Mouse (Mus musculus) embryonic facial prominence, embryonic 10.5 days (tissue): ENCODE measurements around the gene Sdf2. TPM values are rescaled to one million over a fixed set of nuclear protein-coding genes. Genes with fewer than 3 reads are reported as not detected.
"Not testable (repeated sequence)": the region's sequence is repeated elsewhere in the genome, so short reads cannot be mapped to it uniquely, and the experiment has no call there.

ENCODE experiments used
- DNase-seq: peaks from one replicate; pipeline ENCODE4 v3.0.0-alpha.2; 2017; ENCODE audit warnings: low spot score
- H3K27ac ChIP-seq: fragments of 300-500 bp; sonication (generic); replicated peaks from 2 replicates; pipeline ENCODE4 v1.5.1; 2016; ENCODE audit warnings: mild to moderate bottlenecking
- H3K27me3 ChIP-seq: fragments of 300-500 bp; sonication (generic); replicated peaks from 2 replicates; pipeline ENCODE4 v1.6.1; 2016; ENCODE audit warnings: low read depth, mild to moderate bottlenecking; ENCODE audit not compliant: poor library complexity, severe bottlenecking
- H3K36me3 ChIP-seq: fragments of 300-500 bp; sonication (generic); replicated peaks from 2 replicates; pipeline ENCODE4 v1.6.1; 2016; ENCODE audit warnings: mild to moderate bottlenecking, moderate library complexity
- H3K4me1 ChIP-seq: fragments of 300-500 bp; sonication (generic); 2 replicates; pipeline ENCODE4 v1.6.1; 2016
- H3K4me3 ChIP-seq: fragments of 300-500 bp; sonication (generic); 2 replicates; pipeline ENCODE4 v1.5.1; 2016; ENCODE audit warnings: mild to moderate bottlenecking, moderate library complexity
- H3K9me3 ChIP-seq: fragments of 300-500 bp; sonication (generic); 2 replicates; pipeline ENCODE4 v1.6.1; 2016; ENCODE audit warnings: mild to moderate bottlenecking
- WGBS: fragments of 180-500 bp; shearing (Covaris S2); methylation state at CpG from one replicate; pipeline ENCODE4 v1.1.7; 2016; 5-methylcytosine and 5-hydroxymethylcytosine counted together
- polyA plus RNA-seq: library from polyadenylated mRNA; unstranded; fragments of >200 nt; fragmentation: Nextera tagmentation; extraction: Ambion mirVana; gene quantifications from 2 replicates; pipeline ENCODE4 v1.2.1, GENCODE M21; 2016

Sdf2 gene
- polyA plus RNA-seq, 1 experiment from 2014 or later, result 44.9 TPM

DNA sequence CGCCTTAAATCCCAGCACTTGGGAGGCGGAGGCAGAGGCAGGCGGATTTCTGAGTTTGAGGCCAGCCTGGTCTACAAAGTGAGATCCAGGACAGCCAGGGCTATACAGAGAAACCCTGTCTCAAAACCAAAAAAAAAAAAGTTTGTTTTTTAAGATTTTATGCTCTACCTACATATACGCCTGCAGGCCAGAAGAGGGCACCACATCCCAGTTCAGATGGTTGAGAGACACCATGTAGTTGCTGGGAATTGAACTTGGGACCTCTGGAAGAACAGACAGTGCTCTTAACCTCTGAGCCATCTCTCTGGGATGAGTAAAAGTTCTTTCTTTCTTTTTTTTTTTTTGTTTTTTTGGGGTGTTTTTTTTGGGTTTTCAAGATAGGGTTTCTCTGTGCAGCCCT lies 30.6 kb downstream of the Sdf2 start:
- H3K27me3 ChIP-seq, H3K9me3 ChIP-seq, H3K4me1 ChIP-seq, H3K4me3 ChIP-seq, H3K27ac ChIP-seq, DNase-seq: not testable (repeated sequence)
- peaks cover 100% of the 10 kb centered on the region for H3K36me3 ChIP-seq
- WGBS, result 91% methylated on average over 4 of the region's 4 CpGs

DNA sequence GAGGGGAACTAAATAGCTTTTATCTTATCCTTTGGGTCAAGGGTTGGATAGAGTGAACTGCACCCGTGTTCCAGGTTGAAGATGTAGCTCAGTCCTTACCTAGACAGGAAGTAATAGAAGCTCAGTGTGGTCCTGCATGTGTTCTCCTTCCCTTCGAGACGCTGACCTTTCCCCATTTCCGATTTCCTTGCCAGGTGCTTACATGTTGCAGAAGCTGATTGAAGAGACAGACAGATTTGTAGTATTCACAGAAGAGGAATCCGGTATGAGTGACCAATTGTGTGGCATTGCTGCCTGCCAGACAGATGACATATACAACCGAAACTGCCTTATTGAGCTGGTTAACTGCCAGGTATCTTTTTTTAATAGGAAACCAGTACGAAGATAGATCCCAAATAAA lies 33.3 kb downstream of the Sdf2 start:
- Histone ChIP-seq H3K27me3 (no peaks in the 10 kb centered on the region), H3K36me3 (peaks cover 100% of the 10 kb centered on the region), H3K27ac (no peak overlapping the region), H3K4me1 (no peaks in the 10 kb centered on the region), H3K4me3 (no peak overlapping the region), H3K9me3 (no peaks in the 10 kb centered on the region)
- no peak for DNase-seq
- WGBS, result 91% methylated on average over 7 of the region's 7 CpGs

DNA sequence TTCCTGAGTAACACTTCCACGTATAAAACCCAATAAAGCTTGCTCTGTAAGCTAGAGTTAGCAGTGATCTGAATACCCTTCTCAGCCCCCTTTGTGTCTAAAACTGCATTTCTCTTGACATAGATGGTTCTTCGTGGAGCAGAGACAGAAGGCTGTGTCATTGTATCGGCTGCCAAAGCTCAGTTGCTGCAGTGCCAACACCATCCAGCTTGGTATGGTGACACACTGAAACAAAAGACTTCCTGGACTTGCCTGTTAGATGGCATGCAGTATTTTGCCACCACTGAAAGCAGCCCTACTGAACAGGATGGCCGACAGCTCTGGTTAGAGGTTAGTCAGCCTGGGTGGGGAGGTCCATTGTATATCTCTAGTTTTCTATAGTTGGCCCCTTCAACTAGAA lies 34.0 kb downstream of the Sdf2 start:
- 93% methylated on average over 4 of the region's 4 CpGs for WGBS
- no peak for DNase-seq
- Histone ChIP-seq H3K4me3 (no peak overlapping the region), H3K27me3 (no peaks in the 10 kb centered on the region), H3K27ac (no peak overlapping the region), H3K9me3 (no peaks in the 10 kb centered on the region), H3K4me1 (no peaks in the 10 kb centered on the region; the same call in 1 of the 2 replicates), H3K36me3 (peaks cover 100% of the 10 kb centered on the region)

DNA sequence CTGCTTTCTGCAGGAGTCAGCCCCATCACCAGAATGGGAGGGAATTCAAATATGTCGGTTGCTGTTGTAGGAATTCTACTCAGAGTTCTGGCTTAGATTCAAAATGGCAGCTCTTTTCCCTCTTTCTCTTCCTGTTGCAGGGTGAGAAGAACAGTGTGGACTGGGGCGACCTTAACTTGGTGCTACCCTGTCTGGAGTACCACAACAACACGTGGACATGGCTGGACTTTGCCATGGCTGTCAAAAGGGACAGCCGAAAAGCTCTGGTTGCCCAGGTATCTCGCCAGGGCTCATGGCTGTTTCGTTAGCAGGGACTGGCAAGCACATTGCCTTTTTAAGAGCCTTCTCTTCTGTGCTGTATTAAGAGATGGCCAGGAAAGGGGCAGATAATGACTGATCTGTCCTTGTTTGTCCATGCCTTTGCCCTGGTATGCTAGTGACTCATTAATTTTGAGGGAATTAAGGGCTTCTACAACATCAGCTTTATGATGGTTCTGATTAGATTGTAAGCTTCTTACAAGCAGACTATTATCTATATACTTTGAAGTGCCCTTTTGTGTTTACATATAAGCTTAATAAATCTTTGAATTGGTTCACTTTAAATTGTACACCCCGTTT lies 43.7 kb downstream of the Sdf2 start:
- H3K4me3 ChIP-seq, result no peak overlapping the region
- H3K4me1 ChIP-seq, result no peaks in the 10 kb centered on the region; the same call in 1 of the 2 replicates
- no peaks in the 10 kb centered on the region for H3K9me3 ChIP-seq
- peaks cover 96% of the 10 kb centered on the region for H3K36me3 ChIP-seq
- 91% methylated on average over 7 of the region's 7 CpGs for WGBS
- H3K27me3 ChIP-seq, result no peaks in the 10 kb centered on the region
- no peak for DNase-seq
- H3K27ac ChIP-seq, result no peak overlapping the region

DNA sequence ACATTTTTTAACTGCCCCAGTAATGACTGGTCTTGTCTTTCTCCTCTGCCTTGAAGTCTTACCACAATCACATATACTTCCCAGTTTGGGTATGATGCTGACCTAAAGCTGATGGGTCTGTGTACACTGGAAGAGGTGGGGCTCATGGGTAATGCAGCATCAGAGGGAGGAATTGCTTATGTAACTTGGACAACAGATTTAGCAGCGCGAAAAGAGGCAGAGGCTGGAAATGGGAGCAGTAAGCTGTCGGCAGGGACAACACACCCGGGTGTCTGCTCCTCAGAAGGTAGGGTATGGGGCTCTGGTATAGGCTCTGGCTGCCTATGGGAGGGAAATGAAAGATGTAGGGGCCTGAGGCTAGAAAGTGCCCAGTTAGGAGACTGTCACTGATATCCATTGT lies 45.1 kb downstream of the Sdf2 start, which contains the start of gene BC030499:
BC030499 (plus strand) TSS at position 188 of the 400 bp plus-strand sequence.
- no peak for DNase-seq
- 87% methylated on average over 4 of the region's 4 CpGs for WGBS
- peaks cover 82% of the 10 kb centered on the region for H3K36me3 ChIP-seq
- no peak within 1 kb of the TSS for H3K27ac ChIP-seq
- no peaks in the 10 kb centered on the region for H3K4me1 ChIP-seq
- H3K4me3 ChIP-seq, result no peak within 1 kb of the TSS
- H3K9me3 ChIP-seq, result no peaks in the 10 kb centered on the region
- H3K27me3 ChIP-seq, result no peaks in the 10 kb centered on the region

DNA sequence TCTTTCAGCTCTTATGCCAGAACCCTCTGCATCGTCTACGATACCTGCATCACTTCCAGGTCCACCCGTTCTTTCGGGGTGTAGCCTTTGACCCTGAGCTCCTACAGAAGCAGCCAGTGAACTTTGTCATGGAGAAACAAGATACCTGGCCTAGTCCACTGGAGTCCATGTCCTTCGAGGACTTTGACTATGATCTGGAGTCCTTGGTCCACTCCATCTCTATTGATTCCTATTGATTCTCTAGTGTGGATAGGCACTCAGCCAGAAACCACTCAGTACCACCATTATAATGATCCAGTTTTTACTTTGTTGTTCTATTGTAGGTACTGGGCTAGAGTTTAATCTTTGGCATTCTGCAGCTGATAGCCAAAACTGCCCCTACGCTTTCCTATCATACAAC lies 49.0 kb downstream of the Sdf2 start:
- Histone ChIP-seq H3K9me3 (no peaks in the 10 kb centered on the region), H3K4me1 (no peaks in the 10 kb centered on the region), H3K27me3 (no peaks in the 10 kb centered on the region), H3K4me3 (no peak overlapping the region), H3K27ac (no peak overlapping the region), H3K36me3 (peaks cover 43% of the 10 kb centered on the region)
- WGBS, result 95% methylated on average over 6 of the region's 6 CpGs
- no peak for DNase-seq

DNA sequence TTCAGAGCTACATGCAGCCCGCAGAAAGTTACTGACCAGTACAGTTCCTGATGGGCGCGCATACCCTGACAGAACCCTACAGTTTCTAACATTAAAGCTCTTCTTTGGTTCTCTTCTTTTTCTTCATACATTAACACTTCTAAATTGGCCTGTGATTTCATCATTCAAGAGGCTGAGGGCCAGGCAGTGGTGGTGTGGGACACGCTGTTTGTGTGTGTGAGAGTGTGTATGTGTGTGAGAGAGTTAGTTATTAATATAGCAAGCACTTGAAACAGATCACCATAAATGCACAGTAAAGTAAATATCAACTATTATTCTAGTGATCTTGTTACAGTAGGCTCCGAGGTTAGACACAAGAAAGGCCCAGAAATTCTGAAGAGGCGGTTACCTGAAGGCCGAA lies 55.4 kb downstream of the Sdf2 start:
- Histone ChIP-seq H3K27me3 (no peaks in the 10 kb centered on the region), H3K4me3 (peak overlapping the region; percentile 94), H3K9me3 (no peaks in the 10 kb centered on the region), H3K36me3 (peaks cover 29% of the 10 kb centered on the region), H3K27ac (peak overlapping the region; percentile 96), H3K4me1 (peaks cover 20% of the 10 kb centered on the region)
- no peak for DNase-seq
- 68% methylated on average over 7 of the region's 7 CpGs for WGBS

DNA sequence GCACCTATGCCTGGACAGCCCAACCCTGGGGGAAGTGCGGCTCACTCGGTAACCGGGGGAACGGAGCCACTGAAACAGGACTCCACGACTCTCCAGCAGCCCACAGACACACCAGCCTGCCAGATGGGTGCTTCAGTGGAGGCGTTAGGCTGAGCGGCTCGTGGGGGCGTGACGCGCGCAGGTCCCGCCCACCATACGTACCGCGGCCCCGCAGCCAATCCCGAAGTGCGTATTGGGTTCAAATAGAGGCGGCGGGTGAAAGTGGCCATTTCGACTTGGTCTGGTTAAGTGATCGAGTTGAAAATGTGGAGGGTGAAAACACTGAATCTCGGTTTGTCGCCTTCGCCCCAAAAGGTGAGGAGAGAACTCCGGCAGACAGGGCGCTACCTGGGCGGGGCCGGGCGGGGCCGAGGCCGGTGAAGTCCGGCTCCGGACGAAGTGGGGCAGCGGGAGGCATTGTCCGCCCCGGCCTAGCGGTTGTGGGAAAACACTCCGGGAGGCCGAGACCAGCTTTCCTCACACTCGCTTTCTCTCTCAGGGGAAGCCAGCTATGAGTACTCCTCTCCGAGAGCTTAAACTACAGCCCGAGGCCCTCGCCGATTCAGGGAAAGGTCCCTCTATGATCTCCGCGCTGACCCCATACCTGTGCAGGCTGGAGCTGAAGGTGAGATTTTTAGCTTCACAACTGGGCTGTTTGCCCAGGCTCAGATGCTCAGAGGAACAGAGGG lies 56.0 kb downstream of the Sdf2 start, which contains the start of gene Spag5:
Spag5 (plus strand) TSS at position 173 of the 728 bp plus-strand sequence.
- Histone ChIP-seq H3K4me1 (peaks cover 21% of the 10 kb centered on the region), H3K27ac (peak within 1 kb of the TSS; percentile 96), H3K4me3 (peak within 1 kb of the TSS; percentile 94), H3K9me3 (no peaks in the 10 kb centered on the region), H3K36me3 (peaks cover 35% of the 10 kb centered on the region), H3K27me3 (no peaks in the 10 kb centered on the region)
- WGBS, result under 1% methylated on average over 49 of the region's 49 CpGs
- peak; percentile 94 for DNase-seq

Other genes starting within 250 kb of the Sdf2 start
- gene Dhrs13, start 213.5 kb upstream of the Sdf2 start, polyA plus RNA-seq, result 12.8 and 13.2 TPM in 2 replicates
- gene Flot2, start 207.8 kb upstream of the Sdf2 start, polyA plus RNA-seq, result 57.8 and 60.9 TPM in 2 replicates
- gene Eral1, start 165.4 kb upstream of the Sdf2 start, polyA plus RNA-seq, result 40.9 and 41.5 TPM in 2 replicates
- gene Fam222b, start 151.1 kb upstream of the Sdf2 start, polyA plus RNA-seq, result 28.2 and 29.9 TPM in 2 replicates
- gene Traf4, start 80.2 kb upstream of the Sdf2 start, polyA plus RNA-seq, result 151 and 157 TPM in 2 replicates
- gene Nek8, start 69.1 kb upstream of the Sdf2 start, polyA plus RNA-seq, result 13.5 and 15.3 TPM in 2 replicates
- gene Tlcd1, start 69.0 kb upstream of the Sdf2 start, polyA plus RNA-seq, result 8.8 and 9.2 TPM in 2 replicates
- gene Rpl23a, start 62.2 kb upstream of the Sdf2 start, polyA plus RNA-seq, result 1,123 and 1,138 TPM in 2 replicates
- gene Rab34, start 57.3 kb upstream of the Sdf2 start, polyA plus RNA-seq, result 107 and 123 TPM in 2 replicates
- 1.6 and 2.3 TPM in 2 replicates for gene Proca1, start 52.4 kb upstream of the Sdf2 start, polyA plus RNA-seq
- 39.2 TPM in 2 replicates for gene Supt6, start 241 bp downstream of the Sdf2 start, polyA plus RNA-seq
- gene 2610507B11Rik, start 16.0 kb downstream of the Sdf2 start, polyA plus RNA-seq, result 60.4 and 72.1 TPM in 2 replicates
- gene BC030499, start 45.1 kb downstream of the Sdf2 start, polyA plus RNA-seq, result 0.48 and 0.49 TPM in 2 replicates
- gene Spag5, start 55.8 kb downstream of the Sdf2 start, polyA plus RNA-seq, result 65.7 and 73.1 TPM in 2 replicates
- gene Aldoc, start 77.2 kb downstream of the Sdf2 start, polyA plus RNA-seq, result 3.0 and 3.2 TPM in 2 replicates
- gene Pigs, start 82.7 kb downstream of the Sdf2 start, polyA plus RNA-seq, result 73.7 and 74.9 TPM in 2 replicates
- 67.7 and 69.1 TPM in 2 replicates for gene Unc119, start 97.7 kb downstream of the Sdf2 start, polyA plus RNA-seq
- gene Foxn1, start 140.8 kb downstream of the Sdf2 start, polyA plus RNA-seq, result 0.21 and 0.26 TPM in 2 replicates
- gene Slc13a2, start 176.5 kb downstream of the Sdf2 start, polyA plus RNA-seq, result not detected in 2 replicates
- gene Slc46a1, start 220.0 kb downstream of the Sdf2 start, polyA plus RNA-seq, result 14.9 and 18.4 TPM in 2 replicates